Mouse (Mus musculus): ENCODE data around the gene Acsf2. TPM values are rescaled to one million over a fixed set of nuclear protein-coding genes. Genes with fewer than 3 reads are reported as not detected.
A peak's percentile ranks its signal among the peaks of the same experiment; 100 is the strongest.

The Acsf2 gene
- total and polyA plus RNA-seq, 3 experiments, result 0.27 to 1.6 (median 1.6) TPM

GRCm38 (mm10) chr11:94631969-94632368 lies 30.3 kb upstream of the Acsf2 start:
- DNase-seq (ENCODE audit: low spot score) (no peak), ATAC-seq (ENCODE audit: extremely low read depth, insufficient number of reproducible peaks, low FRiP score, poor library complexity, severe bottlenecking) (no peak)
- H3K4me3 ChIP-seq (ENCODE audit: low read depth, low read length), result no peak overlapping the region
- H3K9me3 ChIP-seq (replicated peaks), result no peaks in the 10 kb centered on the region
- H3K27me3 ChIP-seq (ENCODE audit: insufficient read depth, low read length), result no peaks in the 10 kb centered on the region
- TF ChIP-seq GATA1 (IDR thresholded peaks at IDR 0.05; ENCODE audit: borderline replicate concordance, low read length) (no peak), TAL1 (conservative IDR thresholded peaks at IDR 0.05; ENCODE audit: low read depth, low read length) (no peak), POLR2AphosphoS5 (IDR thresholded peaks at IDR 0.05; ENCODE audit: insufficient replicate concordance, low read depth, low read length) (no peak), GATA2 (IDR thresholded peaks at IDR 0.05; ENCODE audit: borderline replicate concordance, low read depth, low read length) (no peak), CTCF (IDR thresholded peaks at IDR 0.05; ENCODE audit: low read depth, low read length) (no peak)
- peaks cover 34% of the 10 kb centered on the region for H3K4me1 ChIP-seq (ENCODE audit: insufficient read depth, low read depth, low read length)
- H3K36me3 ChIP-seq (replicated peaks), result peaks cover 64% of the 10 kb centered on the region

- peaks cover 32% of the 10 kb centered on the region for H3K4me1 ChIP-seq (ENCODE audit: insufficient read depth, low read depth, low read length)
- no peaks in the 10 kb centered on the region for H3K9me3 ChIP-seq (replicated peaks)
- DNase-seq (ENCODE audit: low spot score) (peak; percentile 34), ATAC-seq (ENCODE audit: extremely low read depth, insufficient number of reproducible peaks, low FRiP score, poor library complexity, severe bottlenecking) (no peak)
- TF ChIP-seq GATA1 (IDR thresholded peaks at IDR 0.05; ENCODE audit: borderline replicate concordance, low read length) (no peak), POLR2AphosphoS5 (IDR thresholded peaks at IDR 0.05; ENCODE audit: insufficient replicate concordance, low read depth, low read length) (no peak), GATA2 (IDR thresholded peaks at IDR 0.05; ENCODE audit: borderline replicate concordance, low read depth, low read length) (no peak), TAL1 (conservative IDR thresholded peaks at IDR 0.05; ENCODE audit: low read depth, low read length) (no peak), CTCF (IDR thresholded peaks at IDR 0.05; ENCODE audit: low read depth, low read length) (no peak)
- H3K36me3 ChIP-seq (replicated peaks), result peaks cover 48% of the 10 kb centered on the region
- H3K4me3 ChIP-seq (ENCODE audit: low read depth, low read length), result peak overlapping the region; percentile 94
- no peaks in the 10 kb centered on the region for H3K27me3 ChIP-seq (ENCODE audit: insufficient read depth, low read length)
These were observed 28.7 kb upstream of the Acsf2 start for GRCm38 (mm10) chr11:94630199-94631011.

DNA sequence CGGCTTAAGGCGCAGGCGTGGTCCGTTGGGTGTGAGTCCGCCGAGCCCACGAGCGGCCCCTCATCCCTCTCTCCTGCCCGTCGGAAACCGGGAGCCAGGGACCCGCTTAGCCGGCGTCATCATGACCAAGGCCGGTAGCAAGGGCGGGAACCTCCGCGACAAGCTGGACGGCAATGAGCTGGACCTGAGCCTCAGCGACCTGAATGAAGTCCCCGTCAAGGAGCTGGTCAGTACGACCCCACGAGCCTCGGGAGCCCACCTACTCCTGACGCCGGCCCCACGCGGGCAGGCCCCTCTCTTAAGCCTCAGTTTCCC lies 28.2 kb upstream of the Acsf2 start:
- Histone ChIP-seq H3K4me3 (ENCODE audit: low read depth, low read length) (peak overlapping the region; percentile 94), H3K9me3 (replicated peaks) (no peaks in the 10 kb centered on the region), H3K4me1 (ENCODE audit: insufficient read depth, low read depth, low read length) (peaks cover 32% of the 10 kb centered on the region), H3K27me3 (ENCODE audit: insufficient read depth, low read length) (no peaks in the 10 kb centered on the region), H3K36me3 (replicated peaks) (peaks cover 43% of the 10 kb centered on the region)
- ATAC-seq (ENCODE audit: extremely low read depth, insufficient number of reproducible peaks, low FRiP score, poor library complexity, severe bottlenecking) (no peak), DNase-seq (ENCODE audit: low spot score) (no peak)
- TF ChIP-seq POLR2AphosphoS5 (IDR thresholded peaks at IDR 0.05; ENCODE audit: insufficient replicate concordance, low read depth, low read length) (no peak), CTCF (IDR thresholded peaks at IDR 0.05; ENCODE audit: low read depth, low read length) (no peak), GATA2 (IDR thresholded peaks at IDR 0.05; ENCODE audit: borderline replicate concordance, low read depth, low read length) (no peak), TAL1 (conservative IDR thresholded peaks at IDR 0.05; ENCODE audit: low read depth, low read length) (no peak), GATA1 (IDR thresholded peaks at IDR 0.05; ENCODE audit: borderline replicate concordance, low read length) (no peak)

- no peaks in the 10 kb centered on the region for H3K9me3 ChIP-seq (replicated peaks)
- H3K4me3 ChIP-seq (ENCODE audit: low read depth, low read length), result peak within 1 kb of the TSS; percentile 94
- peaks cover 38% of the 10 kb centered on the region for H3K36me3 ChIP-seq (replicated peaks)
- peak; percentile 94 for ATAC-seq (ENCODE audit: extremely low read depth, insufficient number of reproducible peaks, low FRiP score, poor library complexity, severe bottlenecking)
- TF ChIP-seq GATA2 (IDR thresholded peaks at IDR 0.05; ENCODE audit: borderline replicate concordance, low read depth, low read length) (no peak), GATA1 (IDR thresholded peaks at IDR 0.05; ENCODE audit: borderline replicate concordance, low read length) (no peak), CTCF (IDR thresholded peaks at IDR 0.05; ENCODE audit: low read depth, low read length) (peak; percentile 95)
- DNase-seq (ENCODE audit: low spot score), result peak; percentile 88
- peaks cover 28% of the 10 kb centered on the region for H3K4me1 ChIP-seq (ENCODE audit: insufficient read depth, low read depth, low read length)
- no peaks in the 10 kb centered on the region for H3K27me3 ChIP-seq (ENCODE audit: insufficient read depth, low read length)
These were observed 27.7 kb upstream of the Acsf2 start, which contains the start of gene Lrrc59 for GRCm38 (mm10) chr11:94629199-94629883. Lrrc59 (plus strand) TSS chr11:94629767.

DNA sequence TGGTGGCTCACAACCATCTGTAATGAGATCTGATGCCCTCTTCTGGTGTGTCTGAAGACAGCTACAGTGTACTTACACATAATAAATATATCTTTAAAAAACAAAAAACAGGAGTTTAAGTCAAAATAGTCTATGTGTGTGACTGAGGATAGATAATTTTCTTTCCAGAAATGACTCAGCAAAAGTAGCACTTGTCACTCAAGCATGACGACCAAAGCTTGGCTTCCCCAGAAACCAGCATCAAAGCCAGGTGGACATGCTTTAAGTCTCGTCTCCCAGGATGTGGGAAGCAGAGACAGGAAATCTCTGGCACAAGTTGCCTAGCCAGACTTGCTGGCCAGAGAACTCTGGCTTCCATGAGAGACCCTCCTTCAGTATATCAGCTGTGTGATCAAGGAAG lies 20.5 kb upstream of the Acsf2 start:
- TF ChIP-seq POLR2AphosphoS5 (IDR thresholded peaks at IDR 0.05; ENCODE audit: insufficient replicate concordance, low read depth, low read length), result no peak
- no peak for TF ChIP-seq TAL1 (conservative IDR thresholded peaks at IDR 0.05; ENCODE audit: low read depth, low read length)
- TF ChIP-seq GATA1 (IDR thresholded peaks at IDR 0.05; ENCODE audit: borderline replicate concordance, low read length), result no peak
- no peak for TF ChIP-seq CTCF (IDR thresholded peaks at IDR 0.05; ENCODE audit: low read depth, low read length)
- TF ChIP-seq GATA2 (IDR thresholded peaks at IDR 0.05; ENCODE audit: borderline replicate concordance, low read depth, low read length), result no peak
- DNase-seq (ENCODE audit: low spot score) (no peak), ATAC-seq (ENCODE audit: extremely low read depth, insufficient number of reproducible peaks, low FRiP score, poor library complexity, severe bottlenecking) (no peak)
- Histone ChIP-seq H3K9me3 (replicated peaks) (no peaks in the 10 kb centered on the region), H3K27me3 (ENCODE audit: insufficient read depth, low read length) (peaks cover 4% of the 10 kb centered on the region; the same call in 1 of the 2 replicates), H3K4me3 (ENCODE audit: low read depth, low read length) (no peak overlapping the region), H3K4me1 (ENCODE audit: insufficient read depth, low read depth, low read length) (peaks cover 6% of the 10 kb centered on the region), H3K36me3 (replicated peaks) (no peaks in the 10 kb centered on the region)

GRCm38 (mm10) chr11:94621458-94621852 lies 19.8 kb upstream of the Acsf2 start:
- Histone ChIP-seq H3K9me3 (replicated peaks) (no peaks in the 10 kb centered on the region), H3K27me3 (ENCODE audit: insufficient read depth, low read length) (peaks cover 4% of the 10 kb centered on the region; the same call in 1 of the 2 replicates), H3K36me3 (replicated peaks) (no peaks in the 10 kb centered on the region), H3K4me3 (ENCODE audit: low read depth, low read length) (no peak overlapping the region), H3K4me1 (ENCODE audit: insufficient read depth, low read depth, low read length) (peaks cover 6% of the 10 kb centered on the region)
- TF ChIP-seq TAL1 (conservative IDR thresholded peaks at IDR 0.05; ENCODE audit: low read depth, low read length) (no peak), GATA2 (IDR thresholded peaks at IDR 0.05; ENCODE audit: borderline replicate concordance, low read depth, low read length) (no peak)
- no peak for DNase-seq (ENCODE audit: low spot score)
- no peak for ATAC-seq (ENCODE audit: extremely low read depth, insufficient number of reproducible peaks, low FRiP score, poor library complexity, severe bottlenecking)
